Mouse (Mus musculus): Measurements from ENCODE around the gene Utp6.

GRCm38 (mm10) chr11:79915696-79916349, 46.4 kb downstream of the Utp6 start:
- TF ChIP-seq MAFK (IDR thresholded peaks at IDR 0.05; ENCODE audit: insufficient read depth, low read depth, low read length) (no peak), HCFC1 (IDR thresholded peaks at IDR 0.05; ENCODE audit: borderline replicate concordance, insufficient read depth, low read length) (no peak)
